Mouse (Mus musculus) liver, embryonic 16.5 days (tissue): ENCODE data around the gene Pla2g4a. TPM values are rescaled to one million over a fixed set of nuclear protein-coding genes. Genes with fewer than 3 reads are reported as not detected.
A peak's percentile ranks its signal among the peaks of the same experiment; 100 is the strongest.
"Not testable (repeated sequence)": the region's sequence is repeated elsewhere in the genome, so short reads cannot be mapped to it uniquely, and the experiment has no call there.

ENCODE experiments used
- ATAC-seq: fragments of 200-750 bp; cut with Nextera tagmentation; 2 replicates; pipeline ENCODE4 v1.8.0; 2017; ENCODE audit warnings: low read depth, mild to moderate bottlenecking, moderate number of reproducible peaks, moderate library complexity
- H3K27ac ChIP-seq: fragments of 300-500 bp; sonication (generic); 2 replicates; pipeline ENCODE4 v1.5.1; 2014; ENCODE audit warnings: mild to moderate bottlenecking, low read length
- H3K27me3 ChIP-seq: fragments of 300-500 bp; sonication (generic); 2 replicates; pipeline ENCODE4 v1.6.1; 2014; ENCODE audit warnings: low read depth, low read length, mixed read lengths; ENCODE audit not compliant: control insufficient read depth, insufficient read depth
- H3K36me3 ChIP-seq: fragments of 300-500 bp; sonication (generic); 2 replicates; pipeline ENCODE4 v1.6.1; 2014; ENCODE audit warnings: mild to moderate bottlenecking; ENCODE audit not compliant: control insufficient read depth, insufficient read depth
- H3K4me1 ChIP-seq: fragments of 300-500 bp; sonication (generic); 2 replicates; pipeline ENCODE4 v1.6.1; 2014; ENCODE audit warnings: low read depth, low read length, mixed read lengths; ENCODE audit not compliant: control insufficient read depth
- H3K4me2 ChIP-seq: fragments of 300-500 bp; sonication (generic); 2 replicates; pipeline ENCODE4 v1.6.1; 2014; ENCODE audit warnings: low read depth, low read length, mixed read lengths
- H3K4me3 ChIP-seq: fragments of 300-500 bp; sonication (generic); 2 replicates; pipeline ENCODE4 v1.5.1; 2014; ENCODE audit warnings: low read depth, mild to moderate bottlenecking, low read length
- H3K9ac ChIP-seq: fragments of 300-500 bp; sonication (generic); 2 replicates; pipeline ENCODE4 v1.6.1; 2014; ENCODE audit warnings: low read depth, low read length
- H3K9me3 ChIP-seq: fragments of 300-500 bp; sonication (generic); replicated peaks from 2 replicates; pipeline ENCODE4 v1.6.1; 2016; ENCODE audit warnings: low read length; ENCODE audit not compliant: control insufficient read depth
- WGBS: fragments of 180-500 bp; shearing (Covaris S2); extraction: QIAGEN DNeasy Blood & Tissue Kit; methylation state at CpG from one replicate; pipeline ENCODE4 v1.1.7; 2014; ENCODE audit not compliant: insufficient replicate concordance; 5-methylcytosine and 5-hydroxymethylcytosine counted together
- polyA plus RNA-seq: library from polyadenylated mRNA; unstranded; fragments of >200 nt; fragmentation: Nextera tagmentation; extraction: Ambion mirVana; gene quantifications from 2 replicates; pipeline ENCODE4 v1.2.1, GENCODE M21; 2015

Pla2g4a gene
- polyA plus RNA-seq, 1 experiment from 2014 or later: 5.7 TPM

GRCm38 (mm10) chr1:149946432-149946831, 14.7 kb downstream of the Pla2g4a start:
- Histone ChIP-seq H3K9ac (no peak overlapping the region), H3K4me2 (no peak overlapping the region), H3K4me1 (peaks cover 8% of the 10 kb centered on the region), H3K27me3 (no peaks in the 10 kb centered on the region), H3K4me3 (no peak overlapping the region), H3K27ac (no peak overlapping the region), H3K36me3 (no peaks in the 10 kb centered on the region), H3K9me3 (no peaks in the 10 kb centered on the region)
- ATAC-seq: no peak
- 40% methylated on average over 3 of the region's 3 CpGs for WGBS

GRCm38 (mm10) chr1:149943611-149944010, 17.5 kb downstream of the Pla2g4a start:
- Histone ChIP-seq H3K36me3 (no peaks in the 10 kb centered on the region), H3K4me3 (no peak overlapping the region), H3K27ac (no peak overlapping the region), H3K4me1 (peaks cover 8% of the 10 kb centered on the region), H3K27me3 (no peaks in the 10 kb centered on the region), H3K9ac (no peak overlapping the region), H3K9me3 (no peaks in the 10 kb centered on the region), H3K4me2 (no peak overlapping the region)
- 27% methylated on average over 2 of the region's 2 CpGs for WGBS
- no peak for ATAC-seq

DNA sequence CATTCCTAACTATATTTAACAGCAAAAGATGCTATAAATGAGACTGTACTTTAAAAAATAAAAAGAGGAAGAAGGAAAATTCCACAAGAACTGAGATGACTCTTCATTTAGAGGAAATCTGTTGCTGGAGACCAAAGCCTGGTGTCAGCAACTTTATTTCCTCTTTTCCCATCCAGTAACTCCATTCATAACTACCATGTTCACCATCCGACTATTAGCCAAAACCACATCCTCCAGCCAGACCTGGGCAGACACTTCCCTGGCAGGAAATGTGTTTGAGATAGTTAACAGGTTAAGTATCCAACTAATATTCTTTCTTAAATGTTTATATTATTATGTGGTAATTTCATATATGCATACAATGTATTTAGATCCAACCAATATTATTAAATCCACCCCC, 20.8 kb downstream of the Pla2g4a start:
- Histone ChIP-seq H3K4me1 (no peaks in the 10 kb centered on the region; the same call in none of the 2 replicates), H3K4me2 (no peak overlapping the region), H3K27ac (no peak overlapping the region), H3K9ac (no peak overlapping the region), H3K27me3 (no peaks in the 10 kb centered on the region), H3K36me3 (no peaks in the 10 kb centered on the region), H3K4me3 (no peak overlapping the region), H3K9me3 (no peaks in the 10 kb centered on the region)
- no peak for ATAC-seq
- 7% methylated on average over 1 of the region's 1 CpGs for WGBS

- 22% methylated on average over 9 of the region's 9 CpGs for WGBS
- Histone ChIP-seq H3K9ac (no peak overlapping the region), H3K4me1 (no peaks in the 10 kb centered on the region; the same call in none of the 2 replicates), H3K36me3 (no peaks in the 10 kb centered on the region), H3K4me3 (no peak overlapping the region), H3K4me2 (no peak overlapping the region), H3K27me3 (no peaks in the 10 kb centered on the region), H3K9me3 (no peaks in the 10 kb centered on the region), H3K27ac (no peak overlapping the region)
- no peak for ATAC-seq
These were observed 21.6 kb downstream of the Pla2g4a start for GRCm38 (mm10) chr1:149939261-149940032.

- no peak overlapping the region for H3K4me2 ChIP-seq
These were observed 23.3 kb downstream of the Pla2g4a start for GRCm38 (mm10) chr1:149937825-149938224.

DNA sequence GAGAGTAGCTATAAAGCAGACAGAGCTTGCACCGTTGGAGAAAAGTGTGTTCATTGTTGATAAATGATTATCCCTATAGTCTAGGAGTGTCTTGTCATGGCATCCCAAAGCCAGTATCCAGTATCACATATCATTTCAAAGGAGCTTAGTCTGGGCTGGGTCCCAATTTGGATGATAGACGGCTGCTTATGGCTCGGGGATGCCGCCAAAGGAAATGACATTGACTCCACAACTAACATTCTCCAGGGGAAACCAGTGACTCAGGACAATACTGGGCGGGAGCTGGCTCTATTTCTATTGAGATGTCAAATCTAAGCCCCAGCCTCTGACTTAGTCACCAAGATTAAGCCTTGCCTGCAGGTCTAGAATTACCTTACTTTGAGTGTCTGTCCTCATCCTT, 31.9 kb downstream of the Pla2g4a start:
- no peaks in the 10 kb centered on the region for H3K9me3 ChIP-seq
- no peak overlapping the region for H3K9ac ChIP-seq
- WGBS: 61% methylated on average over 5 of the region's 5 CpGs
- H3K27me3 ChIP-seq: no peaks in the 10 kb centered on the region
- ATAC-seq: no peak
- H3K4me1 ChIP-seq: no peaks in the 10 kb centered on the region
- no peak overlapping the region for H3K4me2 ChIP-seq
- H3K4me3 ChIP-seq: no peak overlapping the region
- H3K36me3 ChIP-seq: no peaks in the 10 kb centered on the region
- H3K27ac ChIP-seq: no peak overlapping the region

More at GRCm38 (mm10) chr1:149937825-149938224, 23.3 kb downstream of the Pla2g4a start:
- no peaks in the 10 kb centered on the region for H3K27me3 ChIP-seq
- ATAC-seq: no peak
- no peaks in the 10 kb centered on the region; the same call in none of the 2 replicates for H3K4me1 ChIP-seq
- no peaks in the 10 kb centered on the region for H3K36me3 ChIP-seq
- no peak overlapping the region for H3K9ac ChIP-seq
- H3K9me3 ChIP-seq: no peaks in the 10 kb centered on the region
- no peak overlapping the region for H3K27ac ChIP-seq
- 11% methylated on average over 4 of the region's 4 CpGs for WGBS
- no peak overlapping the region for H3K4me3 ChIP-seq

DNA sequence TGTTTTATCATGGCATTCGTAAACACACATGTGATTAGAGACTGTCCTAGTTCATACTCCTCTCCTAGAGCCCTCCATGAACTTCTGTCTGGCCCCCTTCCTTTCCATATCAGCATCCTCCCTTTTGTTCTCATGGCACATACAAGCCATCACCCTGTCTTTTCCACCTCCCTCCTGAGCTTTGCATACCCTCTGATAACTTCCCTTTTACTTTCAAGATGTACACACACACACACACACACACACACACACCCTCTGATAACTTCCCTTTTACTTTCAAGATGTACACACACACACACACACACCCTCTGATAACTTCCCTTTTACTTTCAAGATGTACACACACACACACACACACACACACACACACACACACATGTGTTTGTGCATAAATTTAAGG, 37.4 kb downstream of the Pla2g4a start:
- H3K4me3 ChIP-seq, H3K4me2 ChIP-seq, H3K36me3 ChIP-seq, H3K9me3 ChIP-seq, H3K9ac ChIP-seq, H3K27me3 ChIP-seq, H3K4me1 ChIP-seq, H3K27ac ChIP-seq: not testable (repeated sequence)
- 0 out of 2 replicates have a peak, but pooled peaks have one; percentile 24 for ATAC-seq
- 79% methylated on average over 1 of the region's 1 CpGs for WGBS

GRCm38 (mm10) chr1:149922219-149922618, 38.9 kb downstream of the Pla2g4a start:
- Histone ChIP-seq H3K4me1 (no peaks in the 10 kb centered on the region), H3K4me3 (no peak overlapping the region), H3K9ac (no peak overlapping the region), H3K36me3 (no peaks in the 10 kb centered on the region), H3K9me3 (no peaks in the 10 kb centered on the region), H3K27me3 (no peaks in the 10 kb centered on the region), H3K4me2 (no peak overlapping the region), H3K27ac (no peak overlapping the region)
- no peak for ATAC-seq
- WGBS: 67% methylated on average over 1 of the region's 1 CpGs

DNA sequence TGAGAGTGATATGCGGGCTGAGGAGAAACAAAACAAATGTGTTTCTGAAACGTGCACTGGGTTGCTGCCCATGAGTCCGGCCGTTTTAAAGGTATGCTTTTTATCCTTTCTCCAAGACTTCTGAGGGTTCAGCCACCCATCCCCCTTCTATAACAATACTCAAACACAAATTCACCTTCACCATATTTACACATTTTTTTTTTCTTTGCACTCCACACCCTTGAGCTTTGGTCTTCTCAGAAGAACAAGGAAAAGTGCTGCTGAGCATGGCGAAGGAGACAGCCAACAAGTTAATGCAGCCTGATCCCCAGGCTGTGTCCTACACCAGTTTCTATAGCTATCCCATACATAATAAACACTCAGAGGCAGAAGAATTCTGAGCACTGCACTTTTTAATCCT, 39.8 kb downstream of the Pla2g4a start:
- ATAC-seq: no peak
- Histone ChIP-seq H3K9me3 (no peaks in the 10 kb centered on the region), H3K4me1 (no peaks in the 10 kb centered on the region), H3K4me3 (no peak overlapping the region), H3K4me2 (no peak overlapping the region), H3K27ac (no peak overlapping the region), H3K9ac (no peak overlapping the region), H3K27me3 (no peaks in the 10 kb centered on the region), H3K36me3 (no peaks in the 10 kb centered on the region)
- WGBS: 82% methylated on average over 5 of the region's 5 CpGs
